Mouse (Mus musculus) neutrophil, adult 65 days (primary cell): ENCODE measurements around the gene C130026I21Rik. TPM values are rescaled to one million over a fixed set of nuclear protein-coding genes. Genes with fewer than 3 reads are reported as not detected.

Experiments
- total RNA-seq: library from RNA; stranded (reverse); gene quantifications from 2 replicates; pipeline ENCODE4 v1.2.4, GENCODE M21; 2023

Gene C130026I21Rik
- total RNA-seq: 18.4 and 30.6 TPM in 2 replicates

DNA sequence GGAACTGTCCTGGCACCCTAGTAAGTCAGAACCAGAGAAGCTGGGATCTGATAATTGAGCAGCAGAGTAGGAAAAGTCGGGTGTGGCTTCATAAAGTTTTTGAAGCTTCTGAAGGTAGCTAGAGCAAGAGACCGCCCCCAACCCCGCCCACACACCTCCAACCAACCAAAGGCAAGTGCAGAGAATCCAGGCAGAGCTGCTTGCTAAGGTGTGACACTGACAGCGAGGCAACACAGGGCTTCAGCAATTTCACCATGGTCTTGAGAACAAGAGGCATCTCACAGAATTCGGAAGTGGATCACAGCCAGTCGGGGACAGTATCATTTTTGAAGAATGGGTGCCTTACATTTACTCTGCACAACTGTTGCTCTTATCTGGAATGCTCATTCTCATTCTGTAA is at the start of gene C130026I21Rik:
TSS of gene C130026I21Rik (minus strand) at position 101 of the 400 bp plus-strand sequence.

GRCm38 (mm10) chr1:85109753-85110152 is 160.6 kb downstream of the C130026I21Rik start, which contains the start of gene A530032D15Rik:
Gene A530032D15Rik (minus strand): TSS chr1:85109853.

DNA sequence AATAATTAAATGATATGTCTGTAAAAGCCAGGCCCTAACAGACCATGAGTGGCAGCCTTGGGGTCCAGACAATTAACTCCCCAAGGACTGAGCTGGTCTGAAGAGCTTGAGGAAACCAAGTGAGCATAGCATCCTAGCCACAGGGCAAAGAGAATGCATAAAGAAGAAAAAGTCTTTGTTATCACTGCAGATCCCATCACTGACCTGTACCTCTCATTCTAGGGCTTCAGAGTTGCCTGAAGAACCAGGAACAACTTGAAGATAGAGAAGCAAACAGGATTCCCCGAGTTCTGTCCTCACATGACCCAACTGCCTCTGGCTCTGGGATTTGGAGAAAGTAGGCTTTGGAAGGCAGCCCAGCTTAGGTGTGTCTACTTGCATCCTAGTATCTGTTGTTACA is 170.5 kb downstream of the C130026I21Rik start, which contains the start of gene Gm10553:
TSS of gene Gm10553 (plus strand) at position 301 of the 400 bp plus-strand sequence.

Other genes with a start within 250 kb of the C130026I21Rik start
- gene Gm10553, start 170.4 kb downstream of the C130026I21Rik start, total RNA-seq: not detected in 2 replicates
- 37.6 and 51.9 TPM in 2 replicates for gene A530032D15Rik, start 160.7 kb downstream of the C130026I21Rik start, total RNA-seq